Mouse (Mus musculus) midbrain, embryonic 12.5 days (tissue): Measurements from ENCODE around the gene Sdsl. TPM values are rescaled to one million over a fixed set of nuclear protein-coding genes. Genes with fewer than 3 reads are reported as not detected.
A peak's percentile ranks its signal among the peaks of the same experiment; 100 is the strongest.

ENCODE experiments used
- ATAC-seq: fragments of 200-750 bp; cut with Nextera tagmentation; 2 replicates; pipeline ENCODE4 v1.8.0; 2017; ENCODE audit warnings: low read depth, moderate TSS enrichment, moderate library complexity; ENCODE audit not compliant: low FRiP score
- H3K27ac ChIP-seq: fragments of 300-500 bp; sonication (generic); replicated peaks from 2 replicates; pipeline ENCODE4 v1.5.1; 2016; ENCODE audit warnings: mild to moderate bottlenecking
- H3K27me3 ChIP-seq: fragments of 300-500 bp; sonication (generic); 2 replicates; pipeline ENCODE4 v1.6.1; 2016; ENCODE audit warnings: mild to moderate bottlenecking
- H3K36me3 ChIP-seq: fragments of 300-500 bp; sonication (generic); 2 replicates; pipeline ENCODE4 v1.6.1; 2016
- H3K4me1 ChIP-seq: fragments of 300-500 bp; sonication (generic); 2 replicates; pipeline ENCODE4 v1.6.1; 2016
- H3K4me2 ChIP-seq: fragments of 300-500 bp; sonication (generic); replicated peaks from 2 replicates; pipeline ENCODE4 v1.6.1; 2016; ENCODE audit warnings: mild to moderate bottlenecking, moderate library complexity
- H3K4me3 ChIP-seq: fragments of 300-500 bp; sonication (generic); 2 replicates; pipeline ENCODE4 v1.5.1; 2016; ENCODE audit warnings: mild to moderate bottlenecking
- H3K9ac ChIP-seq: fragments of 300-500 bp; sonication (generic); replicated peaks from 2 replicates; pipeline ENCODE4 v1.6.1; 2016; ENCODE audit warnings: mild to moderate bottlenecking, moderate library complexity
- H3K9me3 ChIP-seq: fragments of 300-500 bp; sonication (generic); 2 replicates; pipeline ENCODE4 v1.6.1; 2016; ENCODE audit warnings: mild to moderate bottlenecking
- WGBS: fragments of 180-500 bp; shearing (Covaris S2); methylation state at CpG from one replicate; pipeline ENCODE4 v1.1.7; 2016; 5-methylcytosine and 5-hydroxymethylcytosine counted together
- polyA plus RNA-seq: library from polyadenylated mRNA; unstranded; fragments of >200 nt; fragmentation: Nextera tagmentation; extraction: Ambion mirVana; gene quantifications from 2 replicates; pipeline ENCODE4 v1.2.1, GENCODE M21; 2016

The Sdsl gene
- polyA plus RNA-seq, 1 experiment from 2014 or later, result 6.4 TPM

GRCm38 (mm10) chr5:120447305-120447704, 25.3 kb downstream of the Sdsl start:
- peaks cover 68% of the 10 kb centered on the region for H3K27me3 ChIP-seq
- ATAC-seq, result no peak

GRCm38 (mm10) chr5:120440733-120441132, 31.9 kb downstream of the Sdsl start:
- ATAC-seq, result 0 out of 2 replicates have a peak, but pooled peaks have one; percentile 5
- H3K9ac ChIP-seq, result peak overlapping the region; percentile 77
- no peak overlapping the region; the same call in 1 of the 2 replicates for H3K27ac ChIP-seq

More at GRCm38 (mm10) chr5:120447305-120447704, 25.3 kb downstream of the Sdsl start:
- H3K4me3 ChIP-seq, result no peak overlapping the region
- no peak overlapping the region for H3K9ac ChIP-seq
- no peak overlapping the region for H3K4me2 ChIP-seq
- H3K36me3 ChIP-seq, result no peaks in the 10 kb centered on the region
- H3K9me3 ChIP-seq, result 0 out of 2 replicates have a peak, but pooled peaks cover 2% of the 10 kb centered on the region
- H3K27ac ChIP-seq, result no peak overlapping the region; the same call in 1 of the 2 replicates
- H3K4me1 ChIP-seq, result no peaks in the 10 kb centered on the region
- 56% methylated on average over 13 of the region's 13 CpGs for WGBS

GRCm38 (mm10) chr5:120439887-120440670, 32.5 kb downstream of the Sdsl start:
- peak overlapping the region; percentile 77 for H3K9ac ChIP-seq
- H3K9me3 ChIP-seq, result no peaks in the 10 kb centered on the region
- H3K4me3 ChIP-seq, result peak overlapping the region; percentile 55
- 8% methylated on average over 61 of the region's 61 CpGs for WGBS
- ATAC-seq, result no peak
- peaks cover 50% of the 10 kb centered on the region for H3K4me1 ChIP-seq
- H3K36me3 ChIP-seq, result no peaks in the 10 kb centered on the region
- H3K27ac ChIP-seq, result peak overlapping the region; percentile 90
- peaks cover 91% of the 10 kb centered on the region for H3K27me3 ChIP-seq
- peak overlapping the region; percentile 65 for H3K4me2 ChIP-seq

More at GRCm38 (mm10) chr5:120440733-120441132, 31.9 kb downstream of the Sdsl start:
- peak overlapping the region; percentile 65 for H3K4me2 ChIP-seq
- H3K36me3 ChIP-seq, result no peaks in the 10 kb centered on the region
- WGBS, result 9% methylated on average over 14 of the region's 14 CpGs
- peaks cover 45% of the 10 kb centered on the region for H3K4me1 ChIP-seq
- H3K27me3 ChIP-seq, result peaks cover 91% of the 10 kb centered on the region
- H3K9me3 ChIP-seq, result no peaks in the 10 kb centered on the region
- H3K4me3 ChIP-seq, result peak overlapping the region; percentile 55; the same call in 1 of the 2 replicates

GRCm38 (mm10) chr5:120438991-120439710, 33.5 kb downstream of the Sdsl start:
- Histone ChIP-seq H3K4me1 (peaks cover 58% of the 10 kb centered on the region), H3K27me3 (peaks cover 91% of the 10 kb centered on the region), H3K36me3 (no peaks in the 10 kb centered on the region), H3K27ac (peak overlapping the region; percentile 90), H3K9me3 (no peaks in the 10 kb centered on the region), H3K9ac (peak overlapping the region; percentile 77), H3K4me3 (peak overlapping the region; percentile 55), H3K4me2 (peak overlapping the region; percentile 65)
- no peak for ATAC-seq
- WGBS, result 7% methylated on average over 27 of the region's 27 CpGs

GRCm38 (mm10) chr5:120438469-120438868, 34.1 kb downstream of the Sdsl start:
- Histone ChIP-seq H3K4me2 (peak overlapping the region; percentile 65), H3K4me3 (peak overlapping the region; percentile 55), H3K36me3 (no peaks in the 10 kb centered on the region), H3K27ac (peak overlapping the region; percentile 90), H3K27me3 (peaks cover 91% of the 10 kb centered on the region), H3K9ac (peak overlapping the region; percentile 77), H3K9me3 (no peaks in the 10 kb centered on the region), H3K4me1 (peaks cover 58% of the 10 kb centered on the region)
- 3% methylated on average over 13 of the region's 13 CpGs for WGBS
- ATAC-seq, result no peak

- 0% methylated on average over 33 of the region's 33 CpGs for WGBS
- no peaks in the 10 kb centered on the region for H3K36me3 ChIP-seq
- peak overlapping the region; percentile 65 for H3K4me2 ChIP-seq
- peaks cover 58% of the 10 kb centered on the region for H3K4me1 ChIP-seq
- H3K27me3 ChIP-seq, result peaks cover 91% of the 10 kb centered on the region
- no peaks in the 10 kb centered on the region for H3K9me3 ChIP-seq
- peak overlapping the region; percentile 55 for H3K4me3 ChIP-seq
- H3K27ac ChIP-seq, result peak overlapping the region; percentile 90
- peak overlapping the region; percentile 77 for H3K9ac ChIP-seq
- ATAC-seq, result peak; percentile 50
These were observed 34.6 kb downstream of the Sdsl start for GRCm38 (mm10) chr5:120437986-120438385.

GRCm38 (mm10) chr5:120437539-120437938, 35.1 kb downstream of the Sdsl start:
- no peaks in the 10 kb centered on the region for H3K9me3 ChIP-seq
- peak overlapping the region; percentile 77 for H3K9ac ChIP-seq
- under 1% methylated on average over 17 of the region's 17 CpGs for WGBS
- peak overlapping the region; percentile 65 for H3K4me2 ChIP-seq
- ATAC-seq, result no peak
- peak overlapping the region; percentile 55 for H3K4me3 ChIP-seq
- no peaks in the 10 kb centered on the region for H3K36me3 ChIP-seq
- peak overlapping the region; percentile 90 for H3K27ac ChIP-seq
- peaks cover 58% of the 10 kb centered on the region for H3K4me1 ChIP-seq
- peaks cover 91% of the 10 kb centered on the region for H3K27me3 ChIP-seq

DNA sequence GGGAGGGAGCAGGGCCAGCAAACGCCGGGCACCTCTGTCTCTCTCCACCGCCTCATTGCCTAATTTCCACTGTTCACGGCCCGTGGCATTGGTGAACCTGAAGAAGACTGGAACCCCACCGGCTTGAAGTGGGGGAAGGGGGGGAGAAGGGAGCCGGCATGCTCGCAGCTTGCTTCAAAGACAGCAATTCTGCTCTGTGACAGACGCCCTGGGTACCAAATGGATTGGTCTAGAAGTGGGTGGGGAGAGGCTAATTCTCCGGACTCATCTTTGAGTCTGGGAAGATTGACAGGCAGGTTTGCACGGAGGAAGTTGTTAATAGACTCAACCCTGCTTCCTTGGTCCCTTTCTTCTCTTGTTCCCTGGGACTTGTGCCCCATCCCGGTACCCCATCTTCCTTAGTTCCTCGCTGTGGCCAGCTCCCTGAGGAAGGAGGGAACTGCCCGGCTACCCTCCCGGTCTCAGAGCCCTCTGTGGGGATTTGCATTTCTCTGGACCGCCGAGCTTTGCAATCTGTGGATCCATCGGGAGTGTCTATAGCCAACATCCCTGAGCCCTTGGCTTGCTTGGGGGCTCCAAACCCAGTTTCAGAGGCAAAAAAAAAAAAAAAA, 35.6 kb downstream of the Sdsl start:
- no peaks in the 10 kb centered on the region for H3K9me3 ChIP-seq
- 2% methylated on average over 18 of the region's 18 CpGs for WGBS
- H3K4me3 ChIP-seq, result peak overlapping the region; percentile 55
- peak overlapping the region; percentile 90 for H3K27ac ChIP-seq
- no peaks in the 10 kb centered on the region for H3K36me3 ChIP-seq
- H3K4me2 ChIP-seq, result peak overlapping the region; percentile 65
- peaks cover 91% of the 10 kb centered on the region for H3K27me3 ChIP-seq
- H3K4me1 ChIP-seq, result peaks cover 60% of the 10 kb centered on the region
- ATAC-seq, result no peak; the same call in 1 of the 2 replicates
- peak overlapping the region; percentile 77 for H3K9ac ChIP-seq

- H3K27ac ChIP-seq, result peak overlapping the region; percentile 90
- no peaks in the 10 kb centered on the region for H3K9me3 ChIP-seq
- H3K9ac ChIP-seq, result peak overlapping the region; percentile 77
- peak overlapping the region; percentile 65 for H3K4me2 ChIP-seq
- H3K4me3 ChIP-seq, result peak overlapping the region; percentile 55
- peaks cover 65% of the 10 kb centered on the region for H3K4me1 ChIP-seq
- H3K27me3 ChIP-seq, result peaks cover 97% of the 10 kb centered on the region
- H3K36me3 ChIP-seq, result no peaks in the 10 kb centered on the region
- no peak for ATAC-seq
- WGBS, result under 1% methylated on average over 47 of the region's 47 CpGs
These were observed 36.7 kb downstream of the Sdsl start for GRCm38 (mm10) chr5:120435731-120436501.

DNA sequence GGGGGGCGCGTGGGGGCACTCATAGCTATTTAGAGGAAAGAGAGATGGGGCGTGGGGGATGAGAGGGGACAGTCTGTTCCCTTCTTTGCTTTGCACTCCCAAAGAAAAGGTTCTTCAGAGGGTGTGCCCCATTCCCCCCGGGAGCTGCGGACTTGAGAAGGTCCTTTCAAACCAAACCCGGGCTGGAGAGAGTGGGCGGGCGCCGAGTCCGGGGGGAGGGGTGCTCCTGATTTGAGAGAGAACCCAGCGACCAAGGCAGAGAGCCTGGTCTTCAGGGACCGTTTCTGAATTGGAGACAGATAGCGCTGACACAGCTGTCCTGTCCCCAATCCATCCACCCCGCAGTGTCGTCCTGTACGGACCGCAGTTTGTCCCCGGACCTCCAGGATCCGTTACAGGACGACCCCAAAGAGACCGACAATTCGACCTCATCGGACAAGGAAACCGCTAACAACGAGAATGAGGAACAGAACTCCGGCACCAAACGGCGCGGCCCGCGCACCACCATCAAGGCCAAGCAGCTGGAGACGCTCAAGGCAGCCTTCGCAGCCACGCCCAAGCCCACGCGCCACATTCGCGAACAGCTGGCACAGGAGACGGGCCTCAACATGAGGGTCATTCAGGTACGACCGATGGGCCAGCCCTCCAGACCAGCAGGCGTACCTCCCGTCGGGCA, 37.5 kb downstream of the Sdsl start:
- H3K27me3 ChIP-seq, result peaks cover 97% of the 10 kb centered on the region
- ATAC-seq, result no peak
- peak overlapping the region; percentile 55 for H3K4me3 ChIP-seq
- peaks cover 62% of the 10 kb centered on the region for H3K4me1 ChIP-seq
- peak overlapping the region; percentile 90 for H3K27ac ChIP-seq
- peak overlapping the region; percentile 77 for H3K9ac ChIP-seq
- H3K4me2 ChIP-seq, result peak overlapping the region; percentile 65
- no peaks in the 10 kb centered on the region for H3K36me3 ChIP-seq
- 1% methylated on average over 43 of the region's 44 CpGs for WGBS
- no peaks in the 10 kb centered on the region for H3K9me3 ChIP-seq
